Mouse (Mus musculus) liver, postnatal 0 days (tissue): ENCODE data around the gene Slc30a1. TPM values are rescaled to one million over a fixed set of nuclear protein-coding genes. Genes with fewer than 3 reads are reported as not detected.

Experiments used
- ATAC-seq: fragments of 200-750 bp; cut with Nextera tagmentation; 2 replicates; pipeline ENCODE4 v1.8.0; 2017; ENCODE audit warnings: mild to moderate bottlenecking, moderate library complexity
- DNase-seq: peaks from one replicate; pipeline ENCODE4 v3.0.0-alpha.2; 2016
- H3K27ac ChIP-seq: fragments of 300-500 bp; sonication (generic); 2 replicates; pipeline ENCODE4 v1.5.1; 2014; ENCODE audit warnings: antibody characterized with exemption, moderate library complexity, mild to moderate bottlenecking, low read depth
- H3K27me3 ChIP-seq: fragments of 300-500 bp; sonication (generic); 2 replicates; pipeline ENCODE4 v1.6.1; 2014; ENCODE audit warnings: low read length, control low read depth, mixed read lengths; ENCODE audit not compliant: insufficient read depth
- H3K36me3 ChIP-seq: fragments of 300-500 bp; sonication (generic); replicated peaks from 2 replicates; pipeline ENCODE4 v1.6.1; 2014; ENCODE audit warnings: mild to moderate bottlenecking, control low read depth, low read length, moderate library complexity, mixed read lengths; ENCODE audit not compliant: insufficient read depth
- H3K4me1 ChIP-seq: fragments of 300-500 bp; sonication (generic); 2 replicates; pipeline ENCODE4 v1.6.1; 2014; ENCODE audit warnings: antibody characterized with exemption, mild to moderate bottlenecking, control low read depth; ENCODE audit not compliant: insufficient read depth
- H3K4me2 ChIP-seq: fragments of 300-500 bp; sonication (generic); 2 replicates; pipeline ENCODE4 v1.6.1; 2014; ENCODE audit warnings: low read depth, mild to moderate bottlenecking, low read length, moderate library complexity, mixed read lengths
- H3K4me3 ChIP-seq: fragments of 300-500 bp; sonication (generic); 2 replicates; pipeline ENCODE4 v1.5.1; 2014; ENCODE audit warnings: low read depth, low read length
- H3K9ac ChIP-seq: fragments of 300-500 bp; sonication (generic); replicated peaks from 2 replicates; pipeline ENCODE4 v1.6.1; 2014; ENCODE audit warnings: mild to moderate bottlenecking, moderate library complexity
- H3K9me3 ChIP-seq: fragments of 300-500 bp; sonication (generic); 2 replicates; pipeline ENCODE4 v1.6.1; 2016; ENCODE audit warnings: mild to moderate bottlenecking, control low read depth, low read length, mixed read lengths
- CTCF ChIP-seq: sonication (generic); IDR thresholded peaks from 2 replicates; pipeline ENCODE4 v1.5.1; 2016; ENCODE audit warnings: antibody characterized with exemption, low read depth
- EP300 ChIP-seq: IDR thresholded peaks from 2 replicates; pipeline ENCODE4 v1.6.1; 2016; ENCODE audit warnings: antibody characterized with exemption, low read depth, mild to moderate bottlenecking
- WGBS: fragments of 180-500 bp; shearing (Covaris S2); extraction: QIAGEN DNeasy Blood & Tissue Kit; methylation state at CpG from one replicate; pipeline ENCODE4 v1.1.7; 2014; ENCODE audit not compliant: insufficient replicate concordance; 5-methylcytosine and 5-hydroxymethylcytosine counted together
- polyA plus RNA-seq: library from polyadenylated mRNA; unstranded; fragments of >200 nt; fragmentation: Nextera tagmentation; extraction: Ambion mirVana; gene quantifications from 2 replicates; pipeline ENCODE4 v1.2.1, GENCODE M21; 2015

Gene Slc30a1
- polyA plus RNA-seq = 4.3 and 7.0 TPM in 2 replicates

GRCm38 (mm10) chr1:191906571-191907430, at the start of gene Slc30a1:
Slc30a1 (plus strand) TSS chr1:191906767.
- WGBS = 2% methylated on average over 85 of the region's 104 CpGs
- DNase-seq (peak; percentile 100), ATAC-seq (peak; percentile 95)
- peaks cover 29% of the 10 kb centered on the region for H3K4me1 ChIP-seq
- H3K9me3 ChIP-seq = no peaks in the 10 kb centered on the region
- peaks cover 10% of the 10 kb centered on the region for H3K36me3 ChIP-seq
- TF ChIP-seq CTCF = no peak
- TF ChIP-seq EP300 = no peak
- H3K27ac ChIP-seq = peak within 1 kb of the TSS; percentile 87
- H3K27me3 ChIP-seq = no peaks in the 10 kb centered on the region
- peak within 1 kb of the TSS; percentile 65 for H3K4me3 ChIP-seq
- H3K9ac ChIP-seq = peak within 1 kb of the TSS; percentile 75
- peak within 1 kb of the TSS; percentile 81 for H3K4me2 ChIP-seq

GRCm38 (mm10) chr1:191856886-191857651, 49.5 kb upstream of the Slc30a1 start:
- Histone ChIP-seq H3K9ac (no peak overlapping the region), H3K4me1 (peaks cover 14% of the 10 kb centered on the region; the same call in 1 of the 2 replicates), H3K36me3 (no peaks in the 10 kb centered on the region), H3K4me2 (no peak overlapping the region), H3K4me3 (no peak overlapping the region), H3K27ac (no peak overlapping the region), H3K9me3 (no peaks in the 10 kb centered on the region), H3K27me3 (no peaks in the 10 kb centered on the region)
- ATAC-seq (no peak), DNase-seq (no peak)
- TF ChIP-seq CTCF (no peak), EP300 (no peak)
- WGBS = 77% methylated on average over 5 of the region's 5 CpGs

DNA sequence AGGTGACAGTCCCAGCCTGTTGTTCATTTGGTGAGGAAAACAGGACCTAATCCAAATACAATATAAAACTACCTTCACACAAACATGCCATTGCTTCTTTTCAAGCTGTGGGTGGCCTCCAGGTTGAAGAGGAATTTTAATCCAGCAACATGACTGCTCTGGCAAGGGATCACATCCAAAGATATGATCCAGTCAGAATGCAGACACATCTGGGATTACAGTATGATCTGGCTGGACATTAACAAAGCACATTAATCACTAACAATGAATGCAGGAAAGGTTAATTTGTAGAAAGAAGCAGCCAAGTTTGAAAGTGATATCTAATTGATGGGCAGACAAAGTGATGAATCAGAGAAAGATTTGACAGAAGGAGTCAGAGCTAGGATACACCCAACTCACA, 48.4 kb upstream of the Slc30a1 start:
- H3K9ac ChIP-seq = no peak overlapping the region
- H3K27ac ChIP-seq = no peak overlapping the region
- DNase-seq (no peak), ATAC-seq (no peak)
- no peak overlapping the region for H3K4me3 ChIP-seq
- no peak for TF ChIP-seq EP300
- H3K4me1 ChIP-seq = peaks cover 14% of the 10 kb centered on the region; the same call in 1 of the 2 replicates
- H3K36me3 ChIP-seq = no peaks in the 10 kb centered on the region
- H3K27me3 ChIP-seq = no peaks in the 10 kb centered on the region
- H3K9me3 ChIP-seq = no peaks in the 10 kb centered on the region
- no peak overlapping the region for H3K4me2 ChIP-seq

DNA sequence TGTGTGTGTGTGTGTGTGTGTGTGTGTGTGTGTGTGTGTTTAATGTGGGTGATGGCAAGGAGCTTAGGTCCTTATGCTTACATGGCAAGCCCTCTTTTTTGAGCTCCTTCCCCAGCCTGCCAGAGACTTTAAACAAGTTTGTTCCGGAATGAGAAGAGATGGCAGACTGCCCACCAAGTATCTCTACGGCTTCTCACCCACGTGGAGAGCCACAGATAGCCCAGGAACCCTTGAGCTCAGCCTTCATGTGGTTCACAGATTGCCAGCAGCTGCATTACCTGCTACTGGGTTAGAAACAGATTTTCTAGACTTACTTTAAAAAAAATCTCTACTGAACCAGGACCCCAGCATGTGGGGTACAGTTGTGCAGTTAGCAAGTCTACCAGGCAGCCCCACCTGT, 46.7 kb upstream of the Slc30a1 start:
- ATAC-seq (no peak), DNase-seq (no peak)
- Histone ChIP-seq H3K9me3 (no peaks in the 10 kb centered on the region), H3K4me2 (no peak overlapping the region), H3K36me3 (no peaks in the 10 kb centered on the region), H3K9ac (no peak overlapping the region), H3K4me1 (peaks cover 10% of the 10 kb centered on the region; the same call in 1 of the 2 replicates), H3K27me3 (no peaks in the 10 kb centered on the region), H3K27ac (no peak overlapping the region), H3K4me3 (no peak overlapping the region)
- WGBS = 69% methylated on average over 3 of the region's 3 CpGs
- TF ChIP-seq EP300 (no peak), CTCF (no peak)

DNA sequence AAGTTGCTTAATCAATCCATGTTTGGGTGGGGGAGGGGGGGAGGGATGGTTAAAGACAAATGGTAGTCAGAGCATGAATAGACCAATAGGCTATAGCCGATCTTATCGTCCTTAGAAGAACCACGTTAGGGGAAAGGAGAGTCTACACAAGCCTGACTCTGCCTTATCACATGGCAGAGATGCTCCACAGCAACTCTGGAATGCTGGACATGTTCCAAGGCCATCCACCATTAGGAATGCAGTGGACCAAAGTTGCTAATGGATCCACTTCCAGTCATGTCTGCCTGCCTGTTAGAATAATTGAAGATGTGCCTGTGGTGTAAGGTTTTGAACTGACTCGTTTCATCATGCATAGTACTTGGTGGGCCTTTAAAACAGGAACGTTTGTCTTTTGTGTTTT, 45.3 kb upstream of the Slc30a1 start:
- Histone ChIP-seq H3K9me3 (no peaks in the 10 kb centered on the region), H3K27me3 (no peaks in the 10 kb centered on the region), H3K36me3 (no peaks in the 10 kb centered on the region), H3K4me3 (no peak overlapping the region), H3K4me2 (no peak overlapping the region), H3K4me1 (no peaks in the 10 kb centered on the region), H3K9ac (no peak overlapping the region), H3K27ac (no peak overlapping the region)
- TF ChIP-seq CTCF (no peak), EP300 (no peak)
- WGBS = 62% methylated on average over 5 of the region's 5 CpGs
- DNase-seq (no peak), ATAC-seq (no peak)

GRCm38 (mm10) chr1:191863833-191864550, 42.6 kb upstream of the Slc30a1 start:
- no peak overlapping the region for H3K27ac ChIP-seq

More at GRCm38 (mm10) chr1:191863833-191864550, 42.6 kb upstream of the Slc30a1 start:
- Histone ChIP-seq H3K27me3 (no peaks in the 10 kb centered on the region), H3K4me2 (no peak overlapping the region), H3K9me3 (no peaks in the 10 kb centered on the region), H3K4me1 (no peaks in the 10 kb centered on the region), H3K36me3 (no peaks in the 10 kb centered on the region), H3K9ac (no peak overlapping the region), H3K4me3 (no peak overlapping the region)
- 62% methylated on average over 4 of the region's 4 CpGs for WGBS
- TF ChIP-seq CTCF = no peak
- no peak for TF ChIP-seq EP300
- ATAC-seq (no peak), DNase-seq (no peak)
